Mouse (Mus musculus) stomach, postnatal 0 days (tissue): ENCODE measurements around the gene Synm. TPM values are rescaled to one million over a fixed set of nuclear protein-coding genes. Genes with fewer than 3 reads are reported as not detected.

Experiments
- ATAC-seq: fragments of 200-750 bp; cut with Nextera tagmentation; 2 replicates; pipeline ENCODE4 v1.8.0; 2017; ENCODE audit not compliant: low FRiP score, low TSS enrichment
- DNase-seq: peaks from one replicate; pipeline ENCODE4 v3.0.0-alpha.2; 2016; ENCODE audit warnings: low spot score
- H3K27ac ChIP-seq: fragments of 300-500 bp; sonication (generic); replicated peaks from 2 replicates; pipeline ENCODE4 v1.5.1; 2014; ENCODE audit warnings: mild to moderate bottlenecking, control low read depth
- H3K27me3 ChIP-seq: fragments of 300-500 bp; sonication (generic); 2 replicates; pipeline ENCODE4 v1.6.1; 2014; ENCODE audit warnings: low read length; ENCODE audit not compliant: control insufficient read depth, insufficient read depth
- H3K36me3 ChIP-seq: fragments of 300-500 bp; sonication (generic); 2 replicates; pipeline ENCODE4 v1.6.1; 2014; ENCODE audit warnings: low read length, mixed read lengths; ENCODE audit not compliant: control insufficient read depth, insufficient read depth
- H3K4me1 ChIP-seq: fragments of 300-500 bp; sonication (generic); replicated peaks from 2 replicates; pipeline ENCODE4 v1.6.1; 2014; ENCODE audit warnings: antibody characterized with exemption; ENCODE audit not compliant: control insufficient read depth, insufficient read depth
- H3K4me2 ChIP-seq: fragments of 300-500 bp; sonication (generic); replicated peaks from 2 replicates; pipeline ENCODE4 v1.6.1; 2014; ENCODE audit warnings: low read depth, mild to moderate bottlenecking, control low read depth, moderate library complexity
- H3K4me3 ChIP-seq: fragments of 300-500 bp; sonication (generic); 2 replicates; pipeline ENCODE4 v1.5.1; 2014; ENCODE audit warnings: low read depth, low read length, control low read depth
- H3K9ac ChIP-seq: fragments of 300-500 bp; sonication (generic); 2 replicates; pipeline ENCODE4 v1.6.1; 2014; ENCODE audit warnings: mild to moderate bottlenecking, low read length, control low read depth, mixed read lengths
- H3K9me3 ChIP-seq: fragments of 300-500 bp; sonication (generic); 2 replicates; pipeline ENCODE4 v1.6.1; 2016; ENCODE audit warnings: low read length; ENCODE audit not compliant: control insufficient read depth
- CTCF ChIP-seq: IDR thresholded peaks from 2 replicates; pipeline ENCODE4 v1.5.1; 2016; ENCODE audit warnings: antibody characterized with exemption, low read depth, mild to moderate bottlenecking, moderate library complexity
- EP300 ChIP-seq: optimal IDR thresholded peaks from 2 replicates; pipeline ENCODE3; 2016; ENCODE audit warnings: antibody characterized with exemption
- WGBS: fragments of 180-500 bp; shearing (Covaris S2); extraction: QIAGEN DNeasy Blood & Tissue Kit; methylation state at CpG from one replicate; pipeline ENCODE4 v1.1.7; 2014; 5-methylcytosine and 5-hydroxymethylcytosine counted together
- polyA plus RNA-seq: library from polyadenylated mRNA; unstranded; fragments of >200 nt; fragmentation: Nextera tagmentation; extraction: Ambion mirVana; gene quantifications from 2 replicates; pipeline ENCODE4 v1.2.1, GENCODE M21; 2015

Synm gene
- polyA plus RNA-seq, 1 experiment from 2014 or later = 17.1 TPM

DNA sequence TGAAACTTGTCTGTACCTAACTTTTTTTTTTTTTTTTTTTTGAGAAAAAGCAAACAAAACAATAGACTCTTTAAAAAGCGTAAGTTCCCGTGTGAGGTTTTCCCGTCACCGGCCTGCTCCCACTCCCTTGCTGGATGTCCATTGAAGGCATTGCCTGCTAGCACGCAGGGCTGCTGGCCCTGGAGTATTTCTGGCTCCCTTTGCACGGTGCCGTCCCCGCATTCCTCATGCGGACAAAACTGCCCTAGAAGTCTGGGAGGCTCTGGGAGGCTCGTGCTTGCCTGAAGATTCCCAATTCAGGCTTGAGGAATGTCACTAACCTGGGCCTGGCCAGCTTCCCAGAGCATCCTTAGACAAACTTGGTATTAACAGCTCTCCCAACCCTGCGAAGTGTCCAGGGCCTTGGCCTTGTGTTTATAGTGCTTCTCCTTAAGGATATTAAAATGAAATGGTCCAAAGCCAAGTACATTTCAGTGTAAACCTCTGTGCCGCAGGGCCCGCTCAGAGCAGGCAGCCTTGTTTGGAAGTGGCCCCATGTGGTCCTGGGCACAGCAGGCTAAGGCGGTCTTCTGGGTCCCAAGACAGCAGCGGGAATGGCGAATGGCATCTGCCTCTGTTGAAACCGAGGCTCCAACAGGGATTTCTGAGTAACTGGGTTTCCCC is 58.2 kb downstream of the Synm start:
- H3K27ac ChIP-seq = peak overlapping the region; percentile 84
- 52% methylated on average over 17 of the region's 17 CpGs for WGBS
- H3K4me2 ChIP-seq = no peak overlapping the region
- no peaks in the 10 kb centered on the region for H3K27me3 ChIP-seq
- DNase-seq (no peak), ATAC-seq (peak; percentile 63; the same call in 1 of the 2 replicates)
- no peak overlapping the region for H3K4me3 ChIP-seq
- H3K36me3 ChIP-seq = peaks cover 2% of the 10 kb centered on the region; the same call in 1 of the 2 replicates
- H3K9me3 ChIP-seq = no peaks in the 10 kb centered on the region
- no peaks in the 10 kb centered on the region for H3K4me1 ChIP-seq
- H3K9ac ChIP-seq = no peak overlapping the region
- no peak for TF ChIP-seq EP300
- TF ChIP-seq CTCF = no peak

- ATAC-seq = peak; percentile 68; the same call in 1 of the 2 replicates
Measured at GRCm38 (mm10) chr7:67700846-67701245, 58.7 kb downstream of the Synm start.

GRCm38 (mm10) chr7:67699301-67699700 is 60.2 kb downstream of the Synm start:
- TF ChIP-seq CTCF = no peak
- no peak for TF ChIP-seq EP300
- no peaks in the 10 kb centered on the region for H3K4me1 ChIP-seq
- WGBS = 77% methylated on average over 4 of the region's 4 CpGs
- no peak overlapping the region for H3K4me3 ChIP-seq
- DNase-seq (no peak), ATAC-seq (no peak)
- no peak overlapping the region for H3K27ac ChIP-seq
- no peaks in the 10 kb centered on the region for H3K27me3 ChIP-seq
- H3K4me2 ChIP-seq = no peak overlapping the region
- no peak overlapping the region for H3K9ac ChIP-seq
- no peaks in the 10 kb centered on the region for H3K9me3 ChIP-seq
- peaks cover 2% of the 10 kb centered on the region; the same call in 1 of the 2 replicates for H3K36me3 ChIP-seq

More at GRCm38 (mm10) chr7:67700846-67701245, 58.7 kb downstream of the Synm start:
- no peak overlapping the region for H3K4me3 ChIP-seq
- peak overlapping the region; percentile 84 for H3K27ac ChIP-seq
- no peaks in the 10 kb centered on the region for H3K4me1 ChIP-seq
- H3K4me2 ChIP-seq = no peak overlapping the region
- no peak for TF ChIP-seq EP300
- TF ChIP-seq CTCF = peak; percentile 77
- no peak overlapping the region for H3K9ac ChIP-seq
- peak; percentile 69 for DNase-seq
- no peaks in the 10 kb centered on the region for H3K27me3 ChIP-seq
- peaks cover 2% of the 10 kb centered on the region; the same call in 1 of the 2 replicates for H3K36me3 ChIP-seq
- no peaks in the 10 kb centered on the region for H3K9me3 ChIP-seq

DNA sequence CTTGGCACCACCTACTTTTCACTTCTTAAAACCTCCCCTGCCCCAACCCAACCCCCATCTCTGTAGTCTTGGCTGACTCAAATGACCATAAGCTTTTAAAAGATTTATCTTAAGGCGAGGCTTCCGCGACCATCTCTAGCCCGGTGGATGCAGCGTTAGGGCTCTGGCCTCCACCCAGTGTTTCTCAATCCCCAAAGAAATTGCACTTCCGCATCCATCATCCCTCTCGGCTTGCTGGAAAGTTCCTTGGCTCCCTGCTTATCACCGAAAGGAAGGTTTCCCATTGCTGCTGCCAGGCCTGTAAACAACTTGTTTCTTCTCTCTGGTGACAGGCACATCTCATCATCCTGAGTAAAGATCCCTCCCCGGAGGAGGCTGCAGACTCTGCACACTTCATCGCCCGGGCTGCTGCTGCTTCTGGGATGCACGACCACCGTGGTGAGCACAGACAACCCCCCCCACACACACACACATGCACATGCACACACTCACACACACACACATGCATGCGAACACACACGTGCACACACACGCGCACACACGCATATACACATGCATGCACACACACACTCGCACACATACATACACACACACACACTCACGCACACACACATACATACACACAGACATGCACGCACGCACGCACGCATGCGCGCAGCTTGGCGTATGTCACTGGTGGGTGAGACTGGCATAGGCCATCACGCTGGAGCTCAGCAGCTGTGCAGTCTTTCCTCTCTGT is 61.5 kb downstream of the Synm start:
- Histone ChIP-seq H3K36me3 (peaks cover 2% of the 10 kb centered on the region; the same call in 1 of the 2 replicates), H3K27ac (no peak overlapping the region), H3K9ac (no peak overlapping the region), H3K4me3 (no peak overlapping the region), H3K4me1 (no peaks in the 10 kb centered on the region), H3K9me3 (no peaks in the 10 kb centered on the region), H3K27me3 (no peaks in the 10 kb centered on the region), H3K4me2 (no peak overlapping the region)
- ATAC-seq = no peak
- 83% methylated on average over 28 of the region's 28 CpGs for whole genome bisulfite sequencing
- no peak for TF ChIP-seq CTCF
- no peak for TF ChIP-seq EP300
- DNase-seq = no peak

GRCm38 (mm10) chr7:67695906-67696305 is 63.6 kb downstream of the Synm start:
- TF ChIP-seq CTCF (no peak), EP300 (no peak)
- Histone ChIP-seq H3K36me3 (peaks cover 5% of the 10 kb centered on the region; the same call in 1 of the 2 replicates), H3K9ac (no peak overlapping the region), H3K9me3 (no peaks in the 10 kb centered on the region), H3K27ac (no peak overlapping the region), H3K4me3 (no peak overlapping the region), H3K4me2 (no peak overlapping the region), H3K4me1 (no peaks in the 10 kb centered on the region), H3K27me3 (no peaks in the 10 kb centered on the region)
- no peak for DNase-seq
- no peak for ATAC-seq
- WGBS = 81% methylated on average over 7 of the region's 7 CpGs
